Mouse (Mus musculus) testis, postnatal 10 days (tissue): ENCODE data around the gene Dthd1.

Experiments
- DNase-seq: peaks from one replicate; pipeline ENCODE4 v3.0.0; 2021; ENCODE audit warnings: low spot score

The Dthd1 gene

GRCm38 (mm10) chr5:62864348-62864747 lies 50.7 kb downstream of the Dthd1 start:
- no peak for DNase-seq

DNA sequence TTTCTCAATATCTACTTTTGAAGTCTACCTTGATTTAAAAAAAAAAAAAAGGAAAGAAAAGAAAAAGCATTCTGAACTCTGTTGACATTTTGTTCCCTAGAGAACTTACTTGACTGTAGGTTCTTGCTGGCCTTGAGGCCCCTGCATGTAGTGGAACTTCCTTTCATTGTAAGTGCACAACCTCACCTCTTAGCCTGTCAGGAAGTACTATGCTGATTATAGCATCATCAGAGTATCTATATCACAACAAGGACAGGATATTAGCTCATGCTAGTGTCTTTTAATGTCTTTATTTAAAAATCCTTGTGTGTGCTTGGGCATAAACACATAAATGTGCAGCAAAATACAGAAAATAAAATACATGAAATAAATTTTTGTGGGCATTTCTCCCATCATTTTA lies 53.4 kb downstream of the Dthd1 start:
- no peak for DNase-seq

GRCm38 (mm10) chr5:62879530-62879929 lies 65.9 kb downstream of the Dthd1 start:
- no peak for DNase-seq

- DNase-seq, result no peak
Measured at GRCm38 (mm10) chr5:62895326-62895725, 81.7 kb downstream of the Dthd1 start.

GRCm38 (mm10) chr5:62906954-62907353 lies 93.3 kb downstream of the Dthd1 start:
- DNase-seq, result no peak

DNA sequence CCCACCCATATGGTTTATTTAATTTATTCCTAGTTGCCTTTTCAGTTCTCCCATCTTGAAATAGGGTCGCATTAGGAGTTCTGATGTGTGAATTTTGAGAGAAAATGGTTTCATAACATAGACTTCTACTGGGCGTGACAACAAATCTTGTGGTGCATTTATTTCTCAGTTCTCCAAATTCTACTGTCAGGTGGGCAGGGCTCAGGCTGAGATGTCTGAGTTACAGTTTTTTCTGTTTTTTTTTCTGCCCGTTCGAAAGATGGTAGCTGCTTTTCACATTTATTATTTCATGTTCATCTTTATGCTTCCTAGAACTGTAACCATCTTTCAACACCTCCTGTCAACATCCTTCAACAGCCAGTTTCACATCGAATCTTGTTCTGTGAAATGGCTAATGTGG lies 95.5 kb downstream of the Dthd1 start:
- DNase-seq, result no peak

GRCm38 (mm10) chr5:62924616-62925015 lies 111.0 kb downstream of the Dthd1 start:
- DNase-seq, result no peak
